ENCODE assay signal across 10 mouse cellular contexts in genomic region chr4:137891553-137892145, GRCm38 (mm10). TPM values are rescaled to one million over a fixed set of nuclear protein-coding genes. Genes with fewer than 3 reads are reported as not detected.
A peak's percentile ranks its signal among the peaks of the same experiment; 100 is the strongest.
DNase-seq lines count a peak whose midpoint lies in the region; ATAC-seq and TF ChIP-seq lines count a peak whose summit lies in the region.
"Had no signal": no experiment of that assay in that cellular context is flagged by ENCODE, and none has a peak within 500 bp of the region (broad histone marks: within the 10 kb centered on the region; RNA-seq: fewer than 3 reads in every experiment).

No protein-coding gene starts in this region.

- no peak for DNase-seq in gastrocnemius, adult 2 months
- DNase-seq in gastrocnemius, postnatal 10 days, result no peak
- peak; percentile 71 for DNase-seq in brain, adult 2 months (ENCODE audit: low read depth, low spot score)
- DNase-seq in heart, postnatal 14 days, result peak; percentile 27 to 35
- DNase-seq in limb, embryonic 14.5 days (ENCODE audit: low spot score), result no peak
- DNase-seq in adrenal gland, adult 8-10 months, result no peak
- DNase-seq in lung, postnatal 0 days (ENCODE audit: low spot score), result no peak

- TF ChIP-seq POLR2A in limb, embryonic 14.5 days (IDR thresholded peaks at IDR 0.05; ENCODE audit: borderline replicate concordance, extremely low read depth, insufficient read depth, insufficient read length), result no peak

- no peak for ATAC-seq in limb, embryonic 14.5 days (ENCODE audit: low FRiP score, low read depth)
- ATAC-seq in erythroblast, adult 5-6 weeks (replicated peaks; ENCODE audit: low FRiP score, poor library complexity, severe bottlenecking), result no peak
- no peak for ATAC-seq in lung, postnatal 0 days
- ATAC-seq: CD4-positive, CD25-positive, alpha-beta regulatory T cell, adult 4 months had no signal

- no peak for TF ChIP-seq CTCF in gastrocnemius, adult 2 months (IDR thresholded peaks at IDR 0.05)
- TF ChIP-seq CTCF in lung, postnatal 0 days (IDR thresholded peaks at IDR 0.05), result no peak

- no peak overlapping the region for H3K9ac ChIP-seq in limb, embryonic 14.5 days (ENCODE audit: low read depth, low read length, severe bottlenecking)
- H3K9ac ChIP-seq in lung, postnatal 0 days (replicated peaks; ENCODE audit: low read depth), result no peak overlapping the region
- H3K9ac ChIP-seq: lung, embryonic 15.5 days had no signal

- intact Hi-C loops in gastrocnemius, adult 2 months (cut with DNase I), result no loop called here
- intact Hi-C loops in heart, postnatal 14 days (cut with DNase I), result no loop called here

- no peaks in the 10 kb centered on the region for H3K36me3 ChIP-seq in limb, embryonic 14.5 days (ENCODE audit: control insufficient read depth, insufficient read depth, low read length)
- H3K36me3 ChIP-seq in lung, postnatal 0 days (ENCODE audit: insufficient read depth, low read length), result no peaks in the 10 kb centered on the region
- H3K36me3 ChIP-seq: lung, embryonic 15.5 days had no signal

- peak overlapping the region; percentile 72 for H3K27ac ChIP-seq in gastrocnemius, adult 2 months
- H3K27ac ChIP-seq in limb, embryonic 14.5 days (replicated peaks; ENCODE audit: low read depth, low read length), result 0 out of 2 replicates have a peak overlapping the region, but pooled peaks have one; percentile 1
- no peak overlapping the region for H3K27ac ChIP-seq in lung, postnatal 0 days (ENCODE audit: low read length)
- H3K27ac ChIP-seq: lung, embryonic 15.5 days had no signal

- H3K9me3 ChIP-seq in limb, embryonic 14.5 days (ENCODE audit: control insufficient read depth, low read length), result no peaks in the 10 kb centered on the region
- H3K9me3 ChIP-seq in lung, postnatal 0 days (ENCODE audit: low read length), result no peaks in the 10 kb centered on the region
- H3K9me3 ChIP-seq: lung, embryonic 15.5 days had no signal

- TF ChIP-seq EP300 in lung, postnatal 0 days (IDR thresholded peaks at IDR 0.05), result no peak

- H3K4me3 ChIP-seq in gastrocnemius, adult 2 months, result no peak overlapping the region
- H3K4me3 ChIP-seq in limb, embryonic 14.5 days (replicated peaks; ENCODE audit: low read length), result no peak overlapping the region
- H3K4me3 ChIP-seq in lung, postnatal 0 days (ENCODE audit: low read depth, low read length), result no peak overlapping the region
- H3K4me3 ChIP-seq: lung, embryonic 15.5 days had no signal

- whole genome bisulfite sequencing in limb, embryonic 14.5 days, result 13% methylated on average over 4 of the region's 4 CpGs
- 31% methylated on average over 4 of the region's 4 CpGs for WGBS in lung, postnatal 0 days

- H3K27me3 ChIP-seq in limb, embryonic 14.5 days (ENCODE audit: control insufficient read depth, insufficient read depth, low read length), result no peaks in the 10 kb centered on the region
- no peaks in the 10 kb centered on the region for H3K27me3 ChIP-seq in lung, postnatal 0 days (replicated peaks; ENCODE audit: insufficient read depth, low read length)
- H3K27me3 ChIP-seq: lung, embryonic 15.5 days had no signal

- H3K4me2 ChIP-seq in limb, embryonic 14.5 days (replicated peaks; ENCODE audit: low read depth, low read length, severe bottlenecking), result no peak overlapping the region
- no peak overlapping the region for H3K4me2 ChIP-seq in lung, postnatal 0 days (replicated peaks; ENCODE audit: low read depth, low read length)
- H3K4me2 ChIP-seq: lung, embryonic 15.5 days had no signal

- peaks cover 31% of the 10 kb centered on the region for H3K4me1 ChIP-seq in limb, embryonic 14.5 days (ENCODE audit: control insufficient read depth, insufficient read depth, low read length)
- H3K4me1 ChIP-seq in lung, postnatal 0 days (ENCODE audit: insufficient read depth, low read depth, low read length), result no peaks in the 10 kb centered on the region; the same call in none of the 2 replicates

RNA-seq across cellular contexts. Expression of gene Ece1, which starts 29.6 kb away (rescaled TPM):
- 100 to 1,000 TPM in 1 of 2 experiments, 10 to 100 TPM in 1; 61.6 to 103 TPM for total RNA-seq in gastrocnemius, adult 2 months (2021)
- total RNA-seq in gastrocnemius, postnatal 10 days (2021), result 10 to 100 TPM; 51.8 to 53.6 TPM
- 100 to 1,000 TPM in 1 of 2 experiments, 10 to 100 TPM in 1; 94.5 to 117 TPM for total RNA-seq in heart, postnatal 14 days (2021)
- polyA plus RNA-seq in limb, embryonic 14.5 days (2012; rRNA removed), result 28.9 and 42.4 TPM in 2 replicates
- polyA plus RNA-seq in limb, embryonic 14.5 days (2014; fragmentation: Nextera tagmentation; extraction: Ambion mirVana), result 44.3 and 45.7 TPM in 2 replicates
- 2.3 and 3.1 TPM in 2 replicates for total RNA-seq in erythroblast, adult 5-6 weeks (2015; ENCODE audit: low replicate concordance)
- total RNA-seq in erythroblast, adult 5-6 weeks (2017; ENCODE audit: low replicate concordance), result 0.68 and 2.1 TPM in 2 replicates
- total RNA-seq in adrenal gland, adult 8-10 months (2022), result 100 to 1,000 TPM; 248 to 380 (median 315) TPM
- polyA plus RNA-seq in lung, postnatal 0 days (2015; fragmentation: Nextera tagmentation; extraction: Ambion mirVana), result 65.7 and 80.9 TPM in 2 replicates

Comparison
In these comparisons a context has a peak if more than half of its experiments do, and no peak if none do; other contexts are left out.
1. DNase-seq: peak in brain, adult 2 months (single experiment) and heart, postnatal 14 days (2 of 2); none in gastrocnemius, adult 2 months (single experiment), gastrocnemius, postnatal 10 days (single experiment), limb, embryonic 14.5 days (single experiment), adrenal gland, adult 8-10 months (single experiment) and lung, postnatal 0 days (single experiment).
2. RNA of gene Ece1, which starts 29.6 kb away (total RNA-seq): 248 to 380 TPM in adrenal gland, adult 8-10 months, 94.5 to 117 TPM in heart, postnatal 14 days, 61.6 to 103 TPM in gastrocnemius, adult 2 months and 51.8 to 53.6 TPM in gastrocnemius, postnatal 10 days; 0.68 to 3.1 TPM in erythroblast, adult 5-6 weeks; every median in the first group is over 10 times any median in the second.